Mouse (Mus musculus) midbrain, postnatal 0 days (tissue): ENCODE measurements around the gene Ecpas. TPM values are rescaled to one million over a fixed set of nuclear protein-coding genes. Genes with fewer than 3 reads are reported as not detected.

Experiments used
- ATAC-seq: fragments of 200-750 bp; cut with Nextera tagmentation; 2 replicates; pipeline ENCODE4 v1.8.0; 2017; ENCODE audit warnings: moderate number of reproducible peaks, mild to moderate bottlenecking, moderate TSS enrichment, moderate library complexity; ENCODE audit not compliant: low FRiP score
- DNase-seq: peaks from one replicate; pipeline ENCODE4 v3.0.0-alpha.2; 2015; ENCODE audit warnings: low spot score
- H3K27ac ChIP-seq: fragments of 300-500 bp; sonication (generic); 2 replicates; pipeline ENCODE4 v1.5.1; 2014; ENCODE audit warnings: low read depth, mild to moderate bottlenecking, low read length, mixed read lengths
- H3K27me3 ChIP-seq: fragments of 300-500 bp; sonication (generic); 2 replicates; pipeline ENCODE4 v1.6.1; 2014; ENCODE audit warnings: low read length, control low read depth, mixed read lengths; ENCODE audit not compliant: insufficient read depth
- H3K36me3 ChIP-seq: fragments of 300-500 bp; sonication (generic); 2 replicates; pipeline ENCODE4 v1.6.1; 2014; ENCODE audit warnings: low read length, control low read depth, mixed read lengths; ENCODE audit not compliant: insufficient read depth
- H3K4me1 ChIP-seq: fragments of 300-500 bp; sonication (generic); 2 replicates; pipeline ENCODE4 v1.6.1; 2014; ENCODE audit warnings: mild to moderate bottlenecking, control low read depth, antibody characterized with exemption, low read length, mixed read lengths; ENCODE audit not compliant: insufficient read depth
- H3K4me2 ChIP-seq: fragments of 300-500 bp; sonication (generic); 2 replicates; pipeline ENCODE4 v1.6.1; 2014; ENCODE audit warnings: low read depth, mild to moderate bottlenecking, low read length, mixed read lengths; ENCODE audit not compliant: poor library complexity, severe bottlenecking
- H3K4me3 ChIP-seq: fragments of 300-500 bp; sonication (generic); 2 replicates; pipeline ENCODE4 v1.5.1; 2014; ENCODE audit warnings: low read depth, mild to moderate bottlenecking, low read length, moderate library complexity
- H3K9ac ChIP-seq: fragments of 300-500 bp; sonication (generic); replicated peaks from 2 replicates; pipeline ENCODE4 v1.6.1; 2014; ENCODE audit warnings: mild to moderate bottlenecking, low read length, moderate library complexity, mixed read lengths; ENCODE audit not compliant: poor library complexity, severe bottlenecking
- H3K9me3 ChIP-seq: fragments of 300-500 bp; sonication (generic); 2 replicates; pipeline ENCODE4 v1.6.1; 2016; ENCODE audit warnings: low read length, control low read depth
- CTCF ChIP-seq: IDR thresholded peaks from 2 replicates; pipeline ENCODE4 v1.5.1; 2016; ENCODE audit warnings: antibody characterized with exemption, mild to moderate bottlenecking
- WGBS: fragments of 180-500 bp; shearing (Covaris S2); extraction: QIAGEN DNeasy Blood & Tissue Kit; methylation state at CpG from one replicate; pipeline ENCODE4 v1.1.7; 2014; 5-methylcytosine and 5-hydroxymethylcytosine counted together
- polyA plus RNA-seq: library from polyadenylated mRNA; unstranded; fragments of >200 nt; fragmentation: Nextera tagmentation; extraction: Ambion mirVana; gene quantifications from 2 replicates; pipeline ENCODE4 v1.2.1, GENCODE M21; 2015
- total RNA-seq: library from RNA; depleted of rRNA; stranded (reverse); fragments of >200 nt; gene quantifications from 2 replicates; pipeline ENCODE4 v1.2.3, GENCODE M21; 2014

The Ecpas gene
- total and polyA plus RNA-seq, 2 experiments from 2014 or later = 36.8 to 64.8 TPM

GRCm38 (mm10) chr4:58910175-58911068 is 2.1 kb downstream of the Ecpas start:
- ATAC-seq (no peak), DNase-seq (no peak)
- H3K9ac ChIP-seq = peak overlapping the region; percentile 98
- H3K27ac ChIP-seq = peak overlapping the region; percentile 99
- TF ChIP-seq CTCF = no peak
- no peaks in the 10 kb centered on the region for H3K27me3 ChIP-seq
- H3K4me2 ChIP-seq = peak overlapping the region; percentile 73
- H3K36me3 ChIP-seq = no peaks in the 10 kb centered on the region
- no peaks in the 10 kb centered on the region for H3K9me3 ChIP-seq
- WGBS = 33% methylated on average over 16 of the region's 16 CpGs
- peaks cover 3% of the 10 kb centered on the region; the same call in 1 of the 2 replicates for H3K4me1 ChIP-seq
- H3K4me3 ChIP-seq = peak overlapping the region; percentile 90

GRCm38 (mm10) chr4:58907453-58907852 is 5.1 kb downstream of the Ecpas start:
- DNase-seq (no peak), ATAC-seq (no peak)
- Histone ChIP-seq H3K27ac (no peak overlapping the region), H3K27me3 (no peaks in the 10 kb centered on the region), H3K36me3 (no peaks in the 10 kb centered on the region), H3K9me3 (no peaks in the 10 kb centered on the region), H3K4me3 (no peak overlapping the region), H3K4me2 (no peak overlapping the region), H3K9ac (no peak overlapping the region), H3K4me1 (peaks cover 3% of the 10 kb centered on the region; the same call in 1 of the 2 replicates)
- 96% methylated on average over 1 of the region's 1 CpGs for WGBS
- TF ChIP-seq CTCF = no peak

GRCm38 (mm10) chr4:58898318-58898717 is 14.2 kb downstream of the Ecpas start:
- no peaks in the 10 kb centered on the region for H3K9me3 ChIP-seq
- TF ChIP-seq CTCF = no peak
- no peak overlapping the region for H3K4me2 ChIP-seq
- no peak for ATAC-seq
- H3K9ac ChIP-seq = no peak overlapping the region
- DNase-seq = no peak
- no peaks in the 10 kb centered on the region for H3K4me1 ChIP-seq
- no peaks in the 10 kb centered on the region for H3K27me3 ChIP-seq
- H3K36me3 ChIP-seq = no peaks in the 10 kb centered on the region
- no peak overlapping the region for H3K27ac ChIP-seq
- no peak overlapping the region for H3K4me3 ChIP-seq

GRCm38 (mm10) chr4:58897436-58897835 is 15.1 kb downstream of the Ecpas start:
- no peak for DNase-seq
- H3K4me1 ChIP-seq = no peaks in the 10 kb centered on the region
- no peaks in the 10 kb centered on the region for H3K9me3 ChIP-seq
- no peak for TF ChIP-seq CTCF
- no peaks in the 10 kb centered on the region for H3K27me3 ChIP-seq
- no peaks in the 10 kb centered on the region for H3K36me3 ChIP-seq
- H3K27ac ChIP-seq = no peak overlapping the region
- H3K4me2 ChIP-seq = no peak overlapping the region
- H3K4me3 ChIP-seq = no peak overlapping the region
- ATAC-seq = no peak
- WGBS = 73% methylated on average over 4 of the region's 4 CpGs
- H3K9ac ChIP-seq = no peak overlapping the region

GRCm38 (mm10) chr4:58894399-58894798 is 18.1 kb downstream of the Ecpas start:
- WGBS = 90% methylated on average over 7 of the region's 7 CpGs
- Histone ChIP-seq H3K9ac (no peak overlapping the region), H3K4me2 (no peak overlapping the region), H3K27me3 (no peaks in the 10 kb centered on the region), H3K4me3 (no peak overlapping the region), H3K27ac (no peak overlapping the region), H3K9me3 (no peaks in the 10 kb centered on the region), H3K36me3 (no peaks in the 10 kb centered on the region), H3K4me1 (no peaks in the 10 kb centered on the region)
- ATAC-seq = no peak
- no peak for DNase-seq
- no peak for TF ChIP-seq CTCF

- no peak for TF ChIP-seq CTCF
- no peaks in the 10 kb centered on the region for H3K9me3 ChIP-seq
- 86% methylated on average over 4 of the region's 4 CpGs for WGBS
- no peaks in the 10 kb centered on the region for H3K4me1 ChIP-seq
- DNase-seq (no peak), ATAC-seq (no peak)
- no peak overlapping the region for H3K27ac ChIP-seq
- H3K4me3 ChIP-seq = no peak overlapping the region
- no peaks in the 10 kb centered on the region for H3K36me3 ChIP-seq
- H3K4me2 ChIP-seq = no peak overlapping the region
- no peaks in the 10 kb centered on the region for H3K27me3 ChIP-seq
- H3K9ac ChIP-seq = no peak overlapping the region
These were observed 22.3 kb downstream of the Ecpas start for GRCm38 (mm10) chr4:58890035-58890782.
